Mouse (Mus musculus) testis, adult 2 months (tissue): ENCODE data around the gene Prr3.

Experiments used
- CTCF ChIP-seq: fragments of 200-500 bp; IDR thresholded peaks from 2 replicates; pipeline ENCODE4 v1.5.1; 2012; ENCODE audit warnings: low read depth, mild to moderate bottlenecking, inconsistent platforms, low read length, moderate library complexity; ENCODE audit not compliant: control insufficient read depth, insufficient read depth, insufficient replicate concordance
- POLR2A ChIP-seq: fragments of 200-500 bp; IDR thresholded peaks from 2 replicates; pipeline ENCODE4 v1.6.1; 2012; ENCODE audit warnings: low read depth, mild to moderate bottlenecking, inconsistent platforms, low read length, moderate library complexity; ENCODE audit not compliant: control insufficient read depth

DNA sequence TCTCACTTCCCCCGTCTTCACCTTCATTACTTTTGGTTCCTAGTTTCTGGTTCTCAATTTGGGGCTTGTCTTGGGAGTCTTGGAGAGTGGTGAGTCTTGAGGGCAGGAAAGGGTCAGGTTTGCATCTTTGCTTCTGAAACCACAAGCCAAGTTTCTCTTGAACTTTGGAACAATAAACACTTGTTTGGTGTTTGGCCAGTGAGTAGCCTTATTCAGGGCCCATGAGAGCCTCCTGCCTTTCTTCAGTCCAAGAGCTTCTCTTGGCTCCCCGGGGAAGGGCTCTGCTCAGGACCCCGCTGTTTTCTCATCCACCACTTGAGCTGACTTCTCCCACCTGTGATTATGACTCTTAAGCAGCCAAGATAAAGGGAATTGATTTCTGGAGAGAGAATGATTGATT is 57.5 kb downstream of the Prr3 start:
- TF ChIP-seq CTCF (no peak), POLR2A (no peak)
